Mouse (Mus musculus) embryonic fibroblast, embryonic 13.5 days (primary cell): ENCODE data around the gene Hspb1. TPM values are rescaled to one million over a fixed set of nuclear protein-coding genes. Genes with fewer than 3 reads are reported as not detected.

ENCODE experiments used
- H3K27ac ChIP-seq: 2 replicates; pipeline ENCODE4 v1.5.1; 2012; ENCODE audit warnings: low read length, control low read depth, inconsistent platforms; ENCODE audit not compliant: insufficient read depth
- H3K4me1 ChIP-seq: 2 replicates; pipeline ENCODE4 v1.6.1; 2011; ENCODE audit warnings: low read length; ENCODE audit not compliant: control insufficient read depth, insufficient read depth
- H3K4me3 ChIP-seq: 2 replicates; pipeline ENCODE4 v1.5.1; 2011; ENCODE audit warnings: mild to moderate bottlenecking, control low read depth, low read length; ENCODE audit not compliant: insufficient read depth
- CTCF ChIP-seq: IDR thresholded peaks from 2 replicates; pipeline ENCODE4 v1.5.1; 2011; ENCODE audit warnings: mild to moderate bottlenecking, control low read depth, low read length, moderate library complexity, borderline replicate concordance; ENCODE audit not compliant: insufficient read depth
- POLR2A ChIP-seq: IDR thresholded peaks from 2 replicates; pipeline ENCODE4 v1.6.1; 2011; ENCODE audit warnings: low read depth, mild to moderate bottlenecking, control low read depth, low read length, moderate library complexity
- polyA plus RNA-seq: library from polyadenylated mRNA; stranded (reverse); fragments of >200 nt; gene quantifications from 2 replicates; pipeline ENCODE4 v1.2.4, GENCODE M21; 2011; ENCODE audit warnings: low read depth; ENCODE audit not compliant: missing spikeins, insufficient read length

Gene Hspb1
- polyA plus RNA-seq, 1 experiment: 124 TPM

GRCm38 (mm10) chr5:135919902-135920301, 32.2 kb downstream of the Hspb1 start:
- Histone ChIP-seq H3K4me3 (no peak overlapping the region), H3K4me1 (peaks cover 5% of the 10 kb centered on the region), H3K27ac (no peak overlapping the region)
- TF ChIP-seq CTCF (no peak), POLR2A (no peak)

GRCm38 (mm10) chr5:135923901-135924300, 36.2 kb downstream of the Hspb1 start:
- H3K4me3 ChIP-seq: no peak overlapping the region
- H3K4me1 ChIP-seq: no peaks in the 10 kb centered on the region
- H3K27ac ChIP-seq: no peak overlapping the region
- TF ChIP-seq POLR2A: no peak
- TF ChIP-seq CTCF: no peak

- H3K4me3 ChIP-seq: no peak overlapping the region
- no peak for TF ChIP-seq POLR2A
- no peak for TF ChIP-seq CTCF
- H3K27ac ChIP-seq: no peak overlapping the region
- no peaks in the 10 kb centered on the region for H3K4me1 ChIP-seq
Observed at GRCm38 (mm10) chr5:135929685-135930424, 42.1 kb downstream of the Hspb1 start.

- no peak for TF ChIP-seq POLR2A
- TF ChIP-seq CTCF: no peak
- peaks cover 4% of the 10 kb centered on the region; the same call in 1 of the 2 replicates for H3K4me1 ChIP-seq
Observed at GRCm38 (mm10) chr5:135931526-135931925, 43.8 kb downstream of the Hspb1 start.

GRCm38 (mm10) chr5:135932359-135932758, 44.6 kb downstream of the Hspb1 start:
- Histone ChIP-seq H3K27ac (no peak overlapping the region), H3K4me3 (peak overlapping the region; percentile 65), H3K4me1 (peaks cover 4% of the 10 kb centered on the region; the same call in 1 of the 2 replicates)
- TF ChIP-seq POLR2A (no peak), CTCF (no peak)

More at GRCm38 (mm10) chr5:135931526-135931925, 43.8 kb downstream of the Hspb1 start:
- Histone ChIP-seq H3K27ac (no peak overlapping the region), H3K4me3 (peak overlapping the region; percentile 24)

- Histone ChIP-seq H3K4me1 (peaks cover 4% of the 10 kb centered on the region; the same call in 1 of the 2 replicates), H3K27ac (no peak overlapping the region), H3K4me3 (peak overlapping the region; percentile 96)
- TF ChIP-seq CTCF: no peak
- TF ChIP-seq POLR2A: no peak
Observed at GRCm38 (mm10) chr5:135933222-135933899, 45.6 kb downstream of the Hspb1 start.

GRCm38 (mm10) chr5:135933900-135934441, 46.3 kb downstream of the Hspb1 start:
- no peak for TF ChIP-seq CTCF
- no peak for TF ChIP-seq POLR2A
- H3K27ac ChIP-seq: peak overlapping the region; percentile 92
- peak overlapping the region; percentile 96 for H3K4me3 ChIP-seq
- H3K4me1 ChIP-seq: peaks cover 4% of the 10 kb centered on the region; the same call in 1 of the 2 replicates

- peaks cover 4% of the 10 kb centered on the region; the same call in 1 of the 2 replicates for H3K4me1 ChIP-seq
- H3K27ac ChIP-seq: peak within 1 kb of the TSS; percentile 94
- TF ChIP-seq CTCF: peak; percentile 8; the same call in 1 of the 2 replicates
- TF ChIP-seq POLR2A: peak; percentile 99
Observed at GRCm38 (mm10) chr5:135934481-135935175, 46.9 kb downstream of the Hspb1 start, which contains the start of gene Ywhag. Ywhag (minus strand) TSS chr5:135934616.

GRCm38 (mm10) chr5:135935176-135935523, 47.4 kb downstream of the Hspb1 start:
- H3K27ac ChIP-seq: peak overlapping the region; percentile 85
- TF ChIP-seq CTCF (no peak), POLR2A (peak; percentile 70; the same call in 1 of the 2 replicates)

More at GRCm38 (mm10) chr5:135934481-135935175, 46.9 kb downstream of the Hspb1 start, which contains the start of gene Ywhag:
- H3K4me3 ChIP-seq: peak within 1 kb of the TSS; percentile 96

More at GRCm38 (mm10) chr5:135935176-135935523, 47.4 kb downstream of the Hspb1 start:
- Histone ChIP-seq H3K4me1 (peaks cover 4% of the 10 kb centered on the region; the same call in 1 of the 2 replicates), H3K4me3 (no peak overlapping the region)
